Mouse (Mus musculus) liver, postnatal 0 days (tissue): ENCODE measurements around the gene Eid2b.

ENCODE experiments used
- CTCF ChIP-seq: sonication (generic); IDR thresholded peaks from 2 replicates; pipeline ENCODE4 v1.5.1; 2016; ENCODE audit warnings: antibody characterized with exemption, low read depth
- EP300 ChIP-seq: IDR thresholded peaks from 2 replicates; pipeline ENCODE4 v1.6.1; 2016; ENCODE audit warnings: antibody characterized with exemption, low read depth, mild to moderate bottlenecking

GRCm38 (mm10) chr7:28301616-28302433, 24.3 kb downstream of the Eid2b start, which contains the start of gene Dll3:
- TF ChIP-seq EP300 (no peak), CTCF (peak; percentile 73)
